Mouse (Mus musculus) liver, postnatal 0 days (tissue): ENCODE results near the gene Vps37c. TPM values are rescaled to one million over a fixed set of nuclear protein-coding genes. Genes with fewer than 3 reads are reported as not detected.

Experiments used
- ATAC-seq: fragments of 200-750 bp; cut with Nextera tagmentation; 2 replicates; pipeline ENCODE4 v1.8.0; 2017; ENCODE audit warnings: mild to moderate bottlenecking, moderate library complexity
- DNase-seq: peaks from one replicate; pipeline ENCODE4 v3.0.0-alpha.2; 2016
- H3K27ac ChIP-seq: fragments of 300-500 bp; sonication (generic); 2 replicates; pipeline ENCODE4 v1.5.1; 2014; ENCODE audit warnings: antibody characterized with exemption, moderate library complexity, mild to moderate bottlenecking, low read depth
- H3K27me3 ChIP-seq: fragments of 300-500 bp; sonication (generic); 2 replicates; pipeline ENCODE4 v1.6.1; 2014; ENCODE audit warnings: low read length, control low read depth, mixed read lengths; ENCODE audit not compliant: insufficient read depth
- H3K36me3 ChIP-seq: fragments of 300-500 bp; sonication (generic); replicated peaks from 2 replicates; pipeline ENCODE4 v1.6.1; 2014; ENCODE audit warnings: mild to moderate bottlenecking, control low read depth, low read length, moderate library complexity, mixed read lengths; ENCODE audit not compliant: insufficient read depth
- H3K4me1 ChIP-seq: fragments of 300-500 bp; sonication (generic); 2 replicates; pipeline ENCODE4 v1.6.1; 2014; ENCODE audit warnings: antibody characterized with exemption, mild to moderate bottlenecking, control low read depth; ENCODE audit not compliant: insufficient read depth
- H3K4me2 ChIP-seq: fragments of 300-500 bp; sonication (generic); 2 replicates; pipeline ENCODE4 v1.6.1; 2014; ENCODE audit warnings: low read depth, mild to moderate bottlenecking, low read length, moderate library complexity, mixed read lengths
- H3K4me3 ChIP-seq: fragments of 300-500 bp; sonication (generic); 2 replicates; pipeline ENCODE4 v1.5.1; 2014; ENCODE audit warnings: low read depth, low read length
- H3K9ac ChIP-seq: fragments of 300-500 bp; sonication (generic); replicated peaks from 2 replicates; pipeline ENCODE4 v1.6.1; 2014; ENCODE audit warnings: mild to moderate bottlenecking, moderate library complexity
- H3K9me3 ChIP-seq: fragments of 300-500 bp; sonication (generic); 2 replicates; pipeline ENCODE4 v1.6.1; 2016; ENCODE audit warnings: mild to moderate bottlenecking, control low read depth, low read length, mixed read lengths
- CTCF ChIP-seq: sonication (generic); IDR thresholded peaks from 2 replicates; pipeline ENCODE4 v1.5.1; 2016; ENCODE audit warnings: antibody characterized with exemption, low read depth
- EP300 ChIP-seq: IDR thresholded peaks from 2 replicates; pipeline ENCODE4 v1.6.1; 2016; ENCODE audit warnings: antibody characterized with exemption, low read depth, mild to moderate bottlenecking
- WGBS: fragments of 180-500 bp; shearing (Covaris S2); extraction: QIAGEN DNeasy Blood & Tissue Kit; methylation state at CpG from one replicate; pipeline ENCODE4 v1.1.7; 2014; ENCODE audit not compliant: insufficient replicate concordance; 5-methylcytosine and 5-hydroxymethylcytosine counted together
- polyA plus RNA-seq: library from polyadenylated mRNA; unstranded; fragments of >200 nt; fragmentation: Nextera tagmentation; extraction: Ambion mirVana; gene quantifications from 2 replicates; pipeline ENCODE4 v1.2.1, GENCODE M21; 2015

Gene Vps37c
- polyA plus RNA-seq, 1 experiment from 2014 or later = 9.4 TPM

DNA sequence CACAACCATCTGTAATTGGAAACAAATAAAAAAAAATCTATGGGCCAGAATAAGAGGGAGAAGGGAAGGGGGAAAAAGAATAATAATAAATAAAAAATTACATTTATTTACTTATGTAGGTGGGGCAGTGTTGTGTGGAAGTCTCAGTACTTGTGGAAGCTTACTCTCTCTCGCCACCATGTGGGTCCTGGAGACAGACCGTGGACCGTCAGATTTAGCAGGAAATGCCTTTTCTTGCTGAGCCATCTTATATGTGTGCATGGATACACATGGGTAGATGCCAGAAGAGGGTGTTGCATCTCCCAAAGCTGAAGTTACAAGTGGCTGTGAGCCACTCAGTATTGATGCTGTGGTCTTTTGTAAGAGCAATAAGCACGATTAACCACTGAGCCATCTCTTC lies 7.0 kb upstream of the Vps37c start:
- no peak for ATAC-seq
- DNase-seq = no peak
- peak; percentile 28 for TF ChIP-seq CTCF
- TF ChIP-seq EP300 = no peak

DNA sequence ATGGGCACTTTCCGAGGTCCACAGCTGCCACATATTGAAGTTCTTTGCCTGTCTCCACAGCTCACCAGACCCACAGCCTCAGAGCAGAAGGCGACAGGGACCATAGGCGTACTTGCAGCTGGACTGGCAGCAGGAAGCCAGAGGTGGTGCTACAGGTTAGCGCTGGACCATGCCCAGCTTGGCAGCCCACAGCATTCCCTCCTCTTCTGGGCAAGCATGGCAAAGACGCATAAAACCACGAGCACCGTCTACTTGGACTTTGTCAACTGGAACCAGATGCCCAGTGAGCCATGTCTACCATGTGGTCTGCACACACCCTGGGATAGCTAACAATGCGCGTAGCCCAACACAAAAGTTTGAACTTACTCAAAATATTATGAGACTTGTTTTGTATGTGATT lies 3.5 kb upstream of the Vps37c start:
- Histone ChIP-seq H3K9me3 (no peaks in the 10 kb centered on the region), H3K27ac (no peak overlapping the region), H3K9ac (no peak overlapping the region), H3K4me1 (peaks cover 17% of the 10 kb centered on the region), H3K36me3 (no peaks in the 10 kb centered on the region), H3K4me2 (no peak overlapping the region), H3K4me3 (no peak overlapping the region), H3K27me3 (no peaks in the 10 kb centered on the region)
- ATAC-seq (no peak), DNase-seq (no peak)
- 81% methylated on average over 9 of the region's 9 CpGs for WGBS
- TF ChIP-seq EP300 (no peak), CTCF (no peak)

More for the DNA sequence above, 7.0 kb upstream of the Vps37c start:
- Histone ChIP-seq H3K9me3 (no peaks in the 10 kb centered on the region), H3K27me3 (no peaks in the 10 kb centered on the region), H3K4me1 (no peaks in the 10 kb centered on the region), H3K36me3 (no peaks in the 10 kb centered on the region), H3K4me3 (no peak overlapping the region), H3K9ac (no peak overlapping the region), H3K4me2 (no peak overlapping the region), H3K27ac (no peak overlapping the region)
- 35% methylated on average over 4 of the region's 4 CpGs for WGBS

DNA sequence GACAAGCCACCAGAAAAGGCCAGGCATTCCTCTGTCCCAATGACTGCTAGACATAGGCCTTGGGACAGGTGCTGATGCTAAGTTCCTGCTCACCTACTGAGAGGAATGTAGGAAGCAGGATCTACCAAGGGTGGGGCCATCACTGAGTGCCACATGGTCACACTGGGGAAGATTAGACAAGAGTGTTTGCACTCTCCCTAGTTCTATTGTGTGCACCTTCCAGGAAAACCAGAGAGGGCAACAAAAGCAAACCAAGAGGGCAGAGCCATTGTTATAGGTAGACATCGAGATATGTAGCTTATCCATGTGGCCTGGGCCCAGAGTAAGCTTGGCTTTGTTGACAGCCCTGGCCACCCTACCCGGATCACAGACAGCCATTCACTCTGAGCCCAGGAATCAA lies 2.8 kb upstream of the Vps37c start:
- no peak overlapping the region for H3K4me2 ChIP-seq
- WGBS = 76% methylated on average over 2 of the region's 2 CpGs
- no peak overlapping the region for H3K4me3 ChIP-seq
- DNase-seq (no peak), ATAC-seq (no peak)
- no peaks in the 10 kb centered on the region for H3K27me3 ChIP-seq
- TF ChIP-seq EP300 = no peak
- no peaks in the 10 kb centered on the region for H3K9me3 ChIP-seq
- H3K4me1 ChIP-seq = peaks cover 23% of the 10 kb centered on the region
- H3K27ac ChIP-seq = no peak overlapping the region
- no peak overlapping the region for H3K9ac ChIP-seq
- no peaks in the 10 kb centered on the region for H3K36me3 ChIP-seq

DNA sequence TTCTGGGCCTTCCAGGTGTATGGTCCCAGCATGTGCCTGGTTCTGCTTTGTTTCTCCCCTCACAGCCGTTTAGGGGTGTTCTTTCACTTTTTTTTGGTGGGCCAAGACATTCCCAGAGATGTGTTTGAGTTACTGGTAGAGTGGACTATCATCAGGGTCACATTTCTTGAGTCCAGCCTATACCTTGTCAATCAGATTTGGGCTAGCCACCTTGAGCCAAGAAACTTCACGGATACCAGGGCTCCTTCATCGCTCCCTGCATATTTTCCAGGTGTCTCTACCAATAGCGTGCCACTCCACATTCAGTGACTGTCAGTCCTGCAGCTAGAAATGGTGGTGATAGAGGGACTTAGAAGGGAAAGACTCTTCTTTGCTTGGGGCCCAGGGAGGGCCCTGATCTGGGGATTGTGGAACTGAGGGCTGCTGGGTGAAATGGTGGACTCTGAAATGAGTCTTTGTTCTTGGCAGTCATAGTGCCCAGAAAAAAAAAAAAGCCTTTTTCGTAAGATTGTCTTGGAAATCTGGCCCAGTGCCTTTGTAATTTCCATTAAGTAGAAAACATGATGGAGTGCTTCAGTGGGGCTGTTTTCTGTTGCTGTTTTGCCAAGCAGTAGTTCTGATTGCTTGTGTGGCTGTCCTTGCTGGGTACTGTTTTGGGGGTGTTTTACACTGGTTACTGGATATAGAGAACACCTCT lies 1.1 kb downstream of the Vps37c start:
- ATAC-seq = no peak
- peak overlapping the region; percentile 78 for H3K4me2 ChIP-seq

DNA sequence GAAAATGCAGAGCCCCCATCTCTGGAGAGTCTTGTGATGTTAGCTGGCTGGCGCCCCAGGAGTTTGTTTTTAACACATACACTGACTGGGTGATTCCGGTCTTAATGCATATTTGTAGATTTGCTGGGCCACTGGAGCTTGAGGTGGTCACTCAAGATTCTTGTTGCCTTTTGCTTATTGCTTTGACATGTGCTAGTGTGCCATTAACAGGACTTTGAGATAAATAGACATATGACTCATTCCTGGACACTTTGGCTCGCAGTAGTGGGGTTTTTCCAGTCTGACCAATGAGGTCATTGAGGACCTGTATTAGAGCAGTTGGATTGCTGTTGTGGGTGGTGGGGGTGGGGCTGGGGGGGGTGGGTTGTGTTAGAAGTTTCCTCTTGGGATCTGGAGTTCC lies 1.8 kb downstream of the Vps37c start:
- Histone ChIP-seq H3K9me3 (no peaks in the 10 kb centered on the region), H3K36me3 (no peaks in the 10 kb centered on the region), H3K4me3 (no peak overlapping the region), H3K4me2 (peak overlapping the region; percentile 78), H3K4me1 (peaks cover 53% of the 10 kb centered on the region), H3K27ac (peak overlapping the region; percentile 97), H3K9ac (peak overlapping the region; percentile 83), H3K27me3 (no peaks in the 10 kb centered on the region)
- WGBS = 53% methylated on average over 3 of the region's 3 CpGs
- TF ChIP-seq EP300 (no peak), CTCF (no peak)
- ATAC-seq (peak; percentile 11; the same call in 1 of the 2 replicates), DNase-seq (peak; percentile 39)

More for the DNA sequence above, 1.1 kb downstream of the Vps37c start:
- no peaks in the 10 kb centered on the region for H3K9me3 ChIP-seq
- no peaks in the 10 kb centered on the region for H3K36me3 ChIP-seq
- no peak for DNase-seq
- WGBS = 50% methylated on average over 5 of the region's 5 CpGs
- H3K27ac ChIP-seq = peak overlapping the region; percentile 97
- TF ChIP-seq CTCF = no peak
- no peak for TF ChIP-seq EP300
- no peaks in the 10 kb centered on the region for H3K27me3 ChIP-seq
- peak overlapping the region; percentile 83 for H3K9ac ChIP-seq
- peaks cover 49% of the 10 kb centered on the region for H3K4me1 ChIP-seq
- peak overlapping the region; percentile 81 for H3K4me3 ChIP-seq

DNA sequence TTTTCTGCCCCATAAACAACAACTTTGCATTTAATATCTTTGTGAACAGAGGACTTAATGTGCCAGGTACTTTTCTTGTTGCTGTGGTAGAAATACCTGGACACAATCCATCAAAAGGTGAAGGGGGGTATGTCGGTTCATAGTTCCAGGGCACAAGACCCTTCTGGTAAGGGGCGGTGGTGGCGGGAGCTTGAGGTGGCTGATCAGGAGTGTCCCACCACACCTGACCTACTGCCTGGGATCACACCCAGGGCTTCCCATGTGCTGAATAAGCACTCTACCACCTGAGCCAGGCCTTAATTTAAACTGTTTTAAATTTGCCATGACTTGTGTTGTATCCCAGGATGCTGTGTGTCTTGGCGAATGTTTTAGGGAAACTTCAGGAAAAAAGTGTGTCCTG lies 2.6 kb downstream of the Vps37c start:
- 89% methylated on average over 4 of the region's 4 CpGs for WGBS
- no peak for TF ChIP-seq EP300
- no peak for TF ChIP-seq CTCF
- H3K4me3 ChIP-seq = no peak overlapping the region
- H3K9me3 ChIP-seq = no peaks in the 10 kb centered on the region
- H3K36me3 ChIP-seq = no peaks in the 10 kb centered on the region
- no peak for DNase-seq
- H3K27me3 ChIP-seq = no peaks in the 10 kb centered on the region
- H3K4me2 ChIP-seq = peak overlapping the region; percentile 78; the same call in 1 of the 2 replicates
- no peak for ATAC-seq
- H3K27ac ChIP-seq = peak overlapping the region; percentile 97
- peak overlapping the region; percentile 45 for H3K9ac ChIP-seq
- H3K4me1 ChIP-seq = peaks cover 61% of the 10 kb centered on the region
